Mouse (Mus musculus) liver, embryonic 14.5 days (tissue): Measurements from ENCODE around the gene Gm10334. TPM values are rescaled to one million over a fixed set of nuclear protein-coding genes. Genes with fewer than 3 reads are reported as not detected.
"Not testable (repeated sequence)": the region's sequence is repeated elsewhere in the genome, so short reads cannot be mapped to it uniquely, and the experiment has no call there.

Experiments used
- ATAC-seq: fragments of 200-750 bp; cut with Nextera tagmentation; 2 replicates; pipeline ENCODE4 v1.8.0; 2017; ENCODE audit warnings: moderate number of reproducible peaks, mild to moderate bottlenecking, moderate library complexity; ENCODE audit not compliant: insufficient read depth
- DNase-seq, 3 experiments: peaks; one replicate each; pipeline ENCODE4 v3.0.0-alpha.2; 2012 to 2013; ENCODE audit warnings: low read depth in 3 of 3, low spot score in 3 of 3
- H3K27ac ChIP-seq: fragments of 300-500 bp; sonication (generic); 2 replicates; pipeline ENCODE4 v1.5.1; 2014; ENCODE audit warnings: moderate library complexity, mild to moderate bottlenecking, control low read depth, inconsistent platforms
- H3K27me3 ChIP-seq: fragments of 300-500 bp; sonication (generic); 2 replicates; pipeline ENCODE4 v1.6.1; 2014; ENCODE audit warnings: mild to moderate bottlenecking, low read length, moderate library complexity; ENCODE audit not compliant: control insufficient read depth, insufficient read depth
- H3K36me3 ChIP-seq: fragments of 300-500 bp; sonication (generic); replicated peaks from 2 replicates; pipeline ENCODE4 v1.6.1; 2014; ENCODE audit warnings: low read depth; ENCODE audit not compliant: control insufficient read depth, insufficient read depth
- H3K4me1 ChIP-seq, 2 experiments: fragments of 200-500 bp in 1 of 2; fragments of 300-500 bp in 1 of 2; sonication (generic) in 1 of 2; replicated peaks; 2 replicates each; pipeline ENCODE4 v1.6.1; 2012 to 2014; ENCODE audit warnings: antibody characterized with exemption in 1 of 2, inconsistent platforms in 1 of 2, low read length in 1 of 2; ENCODE audit not compliant: control insufficient read depth in 2 of 2, insufficient read depth in 2 of 2
- H3K4me2 ChIP-seq: fragments of 300-500 bp; sonication (generic); 2 replicates; pipeline ENCODE4 v1.6.1; 2014; ENCODE audit warnings: low read depth, mild to moderate bottlenecking, control low read depth, moderate library complexity
- H3K4me3 ChIP-seq, 2 experiments: fragments of 200-500 bp in 1 of 2; fragments of 300-500 bp in 1 of 2; sonication (generic) in 1 of 2; 2 replicates each; pipeline ENCODE4 v1.5.1; 2012 to 2014; ENCODE audit warnings: low read depth in 2 of 2, low read length in 2 of 2, mild to moderate bottlenecking in 2 of 2, control low read depth in 1 of 2, inconsistent platforms in 1 of 2, moderate library complexity in 1 of 2; ENCODE audit not compliant: insufficient read depth in 1 of 2
- H3K9ac ChIP-seq: fragments of 300-500 bp; sonication (generic); replicated peaks from 2 replicates; pipeline ENCODE4 v1.6.1; 2014; ENCODE audit warnings: mild to moderate bottlenecking, control low read depth, moderate library complexity
- H3K9me3 ChIP-seq: fragments of 300-500 bp; sonication (generic); 2 replicates; pipeline ENCODE4 v1.6.1; 2016; ENCODE audit warnings: low read length, mixed read lengths; ENCODE audit not compliant: control insufficient read depth
- WGBS: fragments of 180-500 bp; shearing (Covaris S2); extraction: QIAGEN DNeasy Blood & Tissue Kit; methylation state at CpG from one replicate; pipeline ENCODE4 v1.1.7; 2014; ENCODE audit not compliant: insufficient replicate concordance; 5-methylcytosine and 5-hydroxymethylcytosine counted together
- polyA plus RNA-seq, 2 experiments: library from polyadenylated mRNA; depleted of rRNA in 1 of 2; stranded (reverse) in 1 of 2; unstranded in 1 of 2; fragments of >200 nt; fragmentation: Nextera tagmentation in 1 of 2; extraction: Ambion mirVana in 1 of 2; gene quantifications; 2 replicates each; pipeline versions ENCODE4 v1.2.1 to v1.2.3; 2012 to 2014

Gm10334 gene
- polyA plus RNA-seq (2012; rRNA removed) (not detected in 2 replicates), polyA plus RNA-seq (2014; fragmentation: Nextera tagmentation; extraction: Ambion mirVana) (not detected in 2 replicates)

DNA sequence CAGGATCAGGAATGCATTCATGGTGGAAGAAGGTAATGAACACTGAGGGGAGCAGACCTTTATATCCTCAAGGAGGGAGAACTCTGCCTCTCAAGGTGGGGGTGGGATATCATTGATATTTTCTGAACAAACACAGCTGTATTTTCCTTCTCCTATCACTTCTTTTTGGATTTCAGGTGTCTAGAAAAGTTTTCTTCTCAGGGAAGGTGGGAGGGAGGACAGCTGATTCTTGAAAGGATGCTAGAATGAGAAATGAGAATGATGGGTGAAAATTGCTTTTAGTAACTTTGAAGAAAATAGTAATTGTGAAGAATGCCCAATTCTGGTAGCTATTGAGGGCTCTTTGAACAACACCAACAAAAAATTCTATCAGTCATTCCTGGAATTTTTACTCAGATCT is at the start of gene Gm10334:
Gm10334 (minus strand) TSS at position 101 of the 400 bp plus-strand sequence.
- H3K27me3 ChIP-seq, H3K27ac ChIP-seq, H3K4me3 ChIP-seq, DNase-seq, H3K36me3 ChIP-seq, H3K4me1 ChIP-seq, H3K4me2 ChIP-seq, ATAC-seq, H3K9me3 ChIP-seq, H3K9ac ChIP-seq: not testable (repeated sequence)

GRCm38 (mm10) chr6:41458632-41459031 is 12.7 kb upstream of the Gm10334 start, which contains the start of gene Prss1:
TSS of gene Prss1 (plus strand) at chr6:41458932.
- not testable (repeated sequence) for H3K9ac ChIP-seq, DNase-seq, H3K4me3 ChIP-seq, H3K36me3 ChIP-seq, H3K4me1 ChIP-seq, H3K27me3 ChIP-seq, H3K9me3 ChIP-seq, ATAC-seq, H3K27ac ChIP-seq, H3K4me2 ChIP-seq

DNA sequence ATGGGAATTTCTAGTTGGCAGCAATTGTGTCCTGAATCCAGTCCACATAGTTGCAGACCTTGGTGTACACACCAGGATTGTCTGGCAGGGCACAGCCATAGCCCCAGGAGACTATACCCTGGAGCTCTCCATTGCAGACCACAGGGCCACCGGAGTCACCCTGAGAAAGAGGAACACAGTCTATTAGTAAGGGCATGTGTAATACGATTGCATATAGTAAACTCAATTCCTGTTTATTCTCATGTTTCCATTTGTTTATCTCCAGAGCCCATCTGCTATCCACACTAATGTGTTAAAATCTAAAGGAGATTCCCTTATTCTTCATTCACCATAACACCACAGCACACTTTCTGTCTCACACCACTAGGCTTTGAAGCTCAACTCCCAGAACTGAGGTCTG is 3.7 kb downstream of the Gm10334 start:
- not testable (repeated sequence) for H3K4me1 ChIP-seq, DNase-seq, H3K27ac ChIP-seq, H3K9ac ChIP-seq, ATAC-seq, H3K4me3 ChIP-seq, H3K9me3 ChIP-seq, H3K27me3 ChIP-seq, H3K4me2 ChIP-seq, H3K36me3 ChIP-seq
- 91% methylated on average over 1 of the region's 2 CpGs for WGBS

Other genes starting within 250 kb of the Gm10334 start
- not detected in 2 replicates for gene Try4, start 143.9 kb downstream of the Gm10334 start, polyA plus RNA-seq (2012; rRNA removed)
- not detected in 2 replicates for gene Try4, start 143.9 kb downstream of the Gm10334 start, polyA plus RNA-seq (2014; fragmentation: Nextera tagmentation; extraction: Ambion mirVana)
- gene Try5, start 129.3 kb downstream of the Gm10334 start, polyA plus RNA-seq (2012; rRNA removed): not detected in 2 replicates
- gene Try5, start 129.3 kb downstream of the Gm10334 start, polyA plus RNA-seq (2014; fragmentation: Nextera tagmentation; extraction: Ambion mirVana): not detected in 2 replicates
- not detected in 2 replicates for gene Try10, start 92.0 kb downstream of the Gm10334 start, polyA plus RNA-seq (2012; rRNA removed)
- not detected in 2 replicates for gene Try10, start 92.0 kb downstream of the Gm10334 start, polyA plus RNA-seq (2014; fragmentation: Nextera tagmentation; extraction: Ambion mirVana)
- not detected in 2 replicates for gene Prss3, start 68.5 kb downstream of the Gm10334 start, polyA plus RNA-seq (2012; rRNA removed)
- gene Prss3, start 68.5 kb downstream of the Gm10334 start, polyA plus RNA-seq (2014; fragmentation: Nextera tagmentation; extraction: Ambion mirVana): not detected in 2 replicates
- gene Gm5771, start 53.8 kb downstream of the Gm10334 start, polyA plus RNA-seq (2012; rRNA removed): not detected in 2 replicates
- gene Gm5771, start 53.8 kb downstream of the Gm10334 start, polyA plus RNA-seq (2014; fragmentation: Nextera tagmentation; extraction: Ambion mirVana): not detected in 2 replicates
- gene Prss1, start 12.8 kb upstream of the Gm10334 start, polyA plus RNA-seq (2012; rRNA removed): not detected in 2 replicates
- not detected in 2 replicates for gene Prss1, start 12.8 kb upstream of the Gm10334 start, polyA plus RNA-seq (2014; fragmentation: Nextera tagmentation; extraction: Ambion mirVana)
- 0.06 and 0.22 TPM in 2 replicates for gene Prss2, start 75.6 kb upstream of the Gm10334 start, polyA plus RNA-seq (2012; rRNA removed)
- 0.29 TPM in 1 of 2 replicates, not detected in the other for gene Prss2, start 75.6 kb upstream of the Gm10334 start, polyA plus RNA-seq (2014; fragmentation: Nextera tagmentation; extraction: Ambion mirVana)
- gene Ephb6, start 159.3 kb upstream of the Gm10334 start, polyA plus RNA-seq (2012; rRNA removed): 0.49 and 0.58 TPM in 2 replicates
- 0.36 and 1.0 TPM in 2 replicates for gene Ephb6, start 159.3 kb upstream of the Gm10334 start, polyA plus RNA-seq (2014; fragmentation: Nextera tagmentation; extraction: Ambion mirVana)
- 0.03 and 0.08 TPM in 2 replicates for gene Trpv6, start 190.3 kb upstream of the Gm10334 start, polyA plus RNA-seq (2012; rRNA removed)
- gene Trpv6, start 190.3 kb upstream of the Gm10334 start, polyA plus RNA-seq (2014; fragmentation: Nextera tagmentation; extraction: Ambion mirVana): not detected in 2 replicates
- gene Trpv5, start 234.6 kb upstream of the Gm10334 start, polyA plus RNA-seq (2012; rRNA removed): 0.27 and 0.31 TPM in 2 replicates
- gene Trpv5, start 234.6 kb upstream of the Gm10334 start, polyA plus RNA-seq (2014; fragmentation: Nextera tagmentation; extraction: Ambion mirVana): 0.05 and 0.11 TPM in 2 replicates
- gene Llcfc1, start 238.3 kb upstream of the Gm10334 start, polyA plus RNA-seq (2012; rRNA removed): not detected in 2 replicates
- not detected in 2 replicates for gene Llcfc1, start 238.3 kb upstream of the Gm10334 start, polyA plus RNA-seq (2014; fragmentation: Nextera tagmentation; extraction: Ambion mirVana)